Comparison of ENCODE assay signal across 8 mouse cellular contexts in genomic region chr3:95658236-95658867, GRCm38 (mm10). TPM values are rescaled to one million over a fixed set of nuclear protein-coding genes. Genes with fewer than 3 reads are reported as not detected.
A peak's percentile ranks its signal among the peaks of the same experiment; 100 is the strongest.
DNase-seq lines count a peak whose midpoint lies in the region; ATAC-seq and TF ChIP-seq lines count a peak whose summit lies in the region.

TSS of gene Mcl1 (plus strand) at chr3:95658788.

- peaks cover 9 to 53% of the 10 kb centered on the region in 2 experiments for H3K4me1 ChIP-seq in CH12.LX (ENCODE audit: control insufficient read depth in 1 of 2, insufficient read depth in 2 of 2)
- peaks cover 44% of the 10 kb centered on the region for H3K4me1 ChIP-seq in forebrain, embryonic 12.5 days
- peaks cover 29% of the 10 kb centered on the region for H3K4me1 ChIP-seq in heart, embryonic 16.5 days (ENCODE audit: control insufficient read depth, insufficient read depth, low read length)
- peaks cover 32 to 33% of the 10 kb centered on the region in 2 experiments for H3K4me1 ChIP-seq in liver, embryonic 14.5 days (replicated peaks; ENCODE audit: control insufficient read depth in 2 of 2, insufficient read depth in 2 of 2, low read length in 1 of 2)
- H3K4me1 ChIP-seq in stomach, embryonic 15.5 days = peaks cover 23% of the 10 kb centered on the region

- H3K36me3 ChIP-seq in CH12.LX (replicated peaks in 1 of 2; ENCODE audit: control insufficient read depth in 1 of 2, insufficient read depth in 1 of 2, low read length in 1 of 2) = peaks cover 23 to 36% of the 10 kb centered on the region in 2 experiments
- H3K36me3 ChIP-seq in forebrain, embryonic 12.5 days (replicated peaks) = peaks cover 25% of the 10 kb centered on the region
- H3K36me3 ChIP-seq in heart, embryonic 16.5 days (ENCODE audit: control insufficient read depth, insufficient read depth) = peaks cover 11% of the 10 kb centered on the region; the same call in 1 of the 2 replicates
- peaks cover 36% of the 10 kb centered on the region for H3K36me3 ChIP-seq in liver, embryonic 14.5 days (replicated peaks; ENCODE audit: control insufficient read depth, insufficient read depth, low read depth)
- H3K36me3 ChIP-seq in stomach, embryonic 15.5 days = peaks cover 8% of the 10 kb centered on the region; the same call in 1 of the 2 replicates

- ATAC-seq in forebrain, embryonic 12.5 days (ENCODE audit: low FRiP score) = peak; percentile 97
- ATAC-seq in heart, embryonic 16.5 days (replicated peaks; ENCODE audit: extremely low read depth, insufficient read depth, low FRiP score) = peak; percentile 97
- ATAC-seq in liver, embryonic 14.5 days (ENCODE audit: insufficient read depth) = peak; percentile 95
- ATAC-seq in stomach, embryonic 15.5 days (ENCODE audit: insufficient read depth, low FRiP score, low read depth) = peak; percentile 96

- no peak; the same call in 1 of the 2 replicates for TF ChIP-seq EP300 in CH12.LX (IDR thresholded peaks at IDR 0.05; ENCODE audit: low read length)
- peak; percentile 51; the same call in 1 of the 2 replicates for TF ChIP-seq EP300 in liver, embryonic 14.5 days (IDR thresholded peaks at IDR 0.05; ENCODE audit: low read depth)

- H3K4me3 ChIP-seq in CH12.LX (replicated peaks in 1 of 3; ENCODE audit: low read depth in 2 of 3, low read length in 2 of 3, poor library complexity in 1 of 3) = peak within 1 kb of the TSS; percentile 91 to 98 (median 91)
- peak within 1 kb of the TSS; percentile 94 for H3K4me3 ChIP-seq in forebrain, embryonic 12.5 days (replicated peaks)
- H3K4me3 ChIP-seq in heart, embryonic 16.5 days (ENCODE audit: low read length) = peak within 1 kb of the TSS; percentile 99
- H3K4me3 ChIP-seq in liver, embryonic 14.5 days (ENCODE audit: insufficient read depth in 1 of 2, low read depth in 2 of 2, low read length in 2 of 2) = peak within 1 kb of the TSS; percentile 79 to 93
- H3K4me3 ChIP-seq in stomach, embryonic 15.5 days (replicated peaks) = peak within 1 kb of the TSS; percentile 94

- TF ChIP-seq CTCF in CH12.LX (conservative IDR thresholded peaks at IDR 0.05 in 1 of 2, IDR thresholded peaks at IDR 0.05 in 1 of 2; ENCODE audit: low read depth in 2 of 2, low read length in 2 of 2) = no peak
- peak; percentile 34; the same call in 1 of the 2 replicates for TF ChIP-seq CTCF in liver, embryonic 14.5 days (IDR thresholded peaks at IDR 0.05; ENCODE audit: low read depth)

- H3K4me2 ChIP-seq in CH12.LX (ENCODE audit: insufficient read depth, low read depth, poor library complexity, severe bottlenecking) = peak within 1 kb of the TSS; percentile 93
- peak within 1 kb of the TSS; percentile 88 for H3K4me2 ChIP-seq in forebrain, embryonic 12.5 days
- peak within 1 kb of the TSS; percentile 85 for H3K4me2 ChIP-seq in heart, embryonic 16.5 days (ENCODE audit: low read depth, low read length)
- H3K4me2 ChIP-seq in liver, embryonic 14.5 days (ENCODE audit: low read depth) = peak within 1 kb of the TSS; percentile 98
- peak within 1 kb of the TSS; percentile 67 for H3K4me2 ChIP-seq in stomach, embryonic 15.5 days

- H3K27ac ChIP-seq in CH12.LX (ENCODE audit: insufficient read depth, low read depth) = peak within 1 kb of the TSS; percentile 84
- peak within 1 kb of the TSS; percentile 98 for H3K27ac ChIP-seq in forebrain, embryonic 12.5 days
- H3K27ac ChIP-seq in heart, embryonic 16.5 days (ENCODE audit: low read length) = peak within 1 kb of the TSS; percentile 99
- H3K27ac ChIP-seq in liver, embryonic 14.5 days = peak within 1 kb of the TSS; percentile 89
- peak within 1 kb of the TSS; percentile 98 for H3K27ac ChIP-seq in stomach, embryonic 15.5 days

- TF ChIP-seq RAD21 in CH12.LX (IDR thresholded peaks at IDR 0.05; ENCODE audit: low read depth, low read length) = no peak; the same call in 1 of the 2 replicates

- H3K9me3 ChIP-seq in CH12.LX (replicated peaks; ENCODE audit: low read length) = no peaks in the 10 kb centered on the region
- no peaks in the 10 kb centered on the region for H3K9me3 ChIP-seq in forebrain, embryonic 12.5 days
- no peaks in the 10 kb centered on the region for H3K9me3 ChIP-seq in heart, embryonic 16.5 days (replicated peaks; ENCODE audit: control insufficient read depth, low read length)
- no peaks in the 10 kb centered on the region for H3K9me3 ChIP-seq in liver, embryonic 14.5 days (ENCODE audit: control insufficient read depth, low read length)
- H3K9me3 ChIP-seq in stomach, embryonic 15.5 days = no peaks in the 10 kb centered on the region

- peak; percentile 89 for DNase-seq in CH12.LX (ENCODE audit: extremely low read depth)
- peak; percentile 84 for DNase-seq in c-Kit-positive CD71-positive TER-119-negative erythroid progenitor cells, embryonic 14.5 days (ENCODE audit: low read depth)
- DNase-seq in kidney, postnatal 36 days = peak; percentile 97
- peak; percentile 86 to 89 (median 87) for DNase-seq in liver, embryonic 14.5 days (ENCODE audit: low read depth in 3 of 3, low spot score in 3 of 3)
- peak; percentile 95 for DNase-seq in neural tube, embryonic 10.5 days (ENCODE audit: extremely low spot score, low spot score)

- dilution Hi-C loops in CH12.LX (cut with MboI; ENCODE audit: extremely low pct_ligation_motif_present, extremely low pct_unique_long_range_greater_than_20kb, low sequenced_read_pairs) = no loop called here

- H3K79me2 ChIP-seq in CH12.LX (replicated peaks; ENCODE audit: control insufficient read depth, extremely low read depth, insufficient read depth, poor library complexity, severe bottlenecking) = peaks cover 45% of the 10 kb centered on the region

- in situ Hi-C loops in CH12.LX (cut with MboI; ENCODE audit: low pct_ligation_motif_present, low pct_unique_long_range_greater_than_20kb, low sequenced_read_pairs) = loop anchor here (10.0 kb wide), 1 partner anchor 566 kb away; the partner anchor contains the start of genes Hist2h2ac and Hist2h2be

- under 1% methylated on average over 43 of the region's 43 CpGs for WGBS in forebrain, embryonic 12.5 days
- WGBS in heart, embryonic 16.5 days = under 1% methylated on average over 41 of the region's 43 CpGs
- WGBS in liver, embryonic 14.5 days (ENCODE audit: insufficient replicate concordance) = under 1% methylated on average over 43 of the region's 43 CpGs
- WGBS in stomach, embryonic 15.5 days = under 1% methylated on average over 42 of the region's 43 CpGs

- H3K9ac ChIP-seq in CH12.LX (ENCODE audit: insufficient read depth, low read depth) = peak within 1 kb of the TSS; percentile 97
- peak within 1 kb of the TSS; percentile 99 for H3K9ac ChIP-seq in forebrain, embryonic 12.5 days
- H3K9ac ChIP-seq in heart, embryonic 16.5 days (ENCODE audit: low read length) = peak within 1 kb of the TSS; percentile 100
- peak within 1 kb of the TSS; percentile 84 for H3K9ac ChIP-seq in liver, embryonic 14.5 days (replicated peaks)
- peak within 1 kb of the TSS; percentile 96 for H3K9ac ChIP-seq in stomach, embryonic 15.5 days

- H3K27me3 ChIP-seq in CH12.LX (replicated peaks) = no peaks in the 10 kb centered on the region
- no peaks in the 10 kb centered on the region for H3K27me3 ChIP-seq in forebrain, embryonic 12.5 days
- no peaks in the 10 kb centered on the region for H3K27me3 ChIP-seq in heart, embryonic 16.5 days (ENCODE audit: control insufficient read depth, insufficient read depth, low read length)
- no peaks in the 10 kb centered on the region for H3K27me3 ChIP-seq in liver, embryonic 14.5 days (ENCODE audit: control insufficient read depth, insufficient read depth, low read length)
- no peaks in the 10 kb centered on the region for H3K27me3 ChIP-seq in stomach, embryonic 15.5 days (replicated peaks)

- TF ChIP-seq POLR2A in CH12.LX (IDR thresholded peaks at IDR 0.05; ENCODE audit: low read depth, low read length) = peak; percentile 99

TF ChIP-seq in CH12.LX, 34 proteins besides CTCF, POLR2A, EP300 and RAD21 (continues in another document):
- TF ChIP-seq UBTF (IDR thresholded peaks at IDR 0.05; ENCODE audit: low read depth, low read length) (no peak; the same call in 1 of the 2 replicates), IRF4 (IDR thresholded peaks at IDR 0.05; ENCODE audit: low read depth, low read length) (peak; percentile 84), MYC (IDR thresholded peaks at IDR 0.05; ENCODE audit: low read depth, low read length) (peak; percentile 51; the same call in 1 of the 2 replicates), MAFK (IDR thresholded peaks at IDR 0.05; ENCODE audit: insufficient replicate concordance, low read length) (no peak), ZNF384 (IDR thresholded peaks at IDR 0.05; ENCODE audit: low read depth, low read length) (0 out of 2 replicates have a peak, but pooled peaks have one; percentile 21), E2F4 (IDR thresholded peaks at IDR 0.05; ENCODE audit: insufficient replicate concordance, low read depth, low read length) (no peak), GABPA (IDR thresholded peaks at IDR 0.05; ENCODE audit: insufficient replicate concordance, low read depth, low read length) (no peak), JUN (IDR thresholded peaks at IDR 0.05; ENCODE audit: insufficient read depth, low read depth, low read length) (no peak), ZMIZ1 (IDR thresholded peaks at IDR 0.05; ENCODE audit: low read depth, low read length) (peak; percentile 98), TCF12 (IDR thresholded peaks at IDR 0.05; ENCODE audit: low read depth, low read length) (peak; percentile 99), USF1 (IDR thresholded peaks at IDR 0.05; ENCODE audit: low read depth, low read length) (no peak), MAZ (IDR thresholded peaks at IDR 0.05; ENCODE audit: low read depth, low read length) (peak; percentile 35; the same call in 1 of the 2 replicates), KAT2A (IDR thresholded peaks at IDR 0.05; ENCODE audit: insufficient replicate concordance, low read length) (peak; percentile 94), ZC3H11A (IDR thresholded peaks at IDR 0.05; ENCODE audit: low read depth, low read length) (no peak), NELFE (IDR thresholded peaks at IDR 0.05; ENCODE audit: low read depth, low read length) (peak; percentile 99), NRF1 (IDR thresholded peaks at IDR 0.05; ENCODE audit: low read depth, low read length) (peak; percentile 37), MXI1 (IDR thresholded peaks at IDR 0.05; ENCODE audit: low read depth, low read length) (peak; percentile 79), USF2 (conservative IDR thresholded peaks at IDR 0.05; ENCODE audit: low read depth, low read length) (no peak), JUND (conservative IDR thresholded peaks at IDR 0.05; ENCODE audit: low read depth, low read length) (no peak; the same call in 1 of the 2 replicates)

RNA-seq across cellular contexts. Expression of gene Mcl1, which starts in this region (rescaled TPM):
- 95.9 and 114 TPM in 2 replicates for total RNA-seq in CH12.LX (2012; rRNA removed)
- 223 and 225 TPM in 2 replicates for total RNA-seq in CH12.LX (2014; rRNA removed)
- polyA plus RNA-seq in CH12.LX (2012; ENCODE audit: insufficient read length, low read depth) = 188 and 197 TPM in 2 replicates
- 69.3 and 74.0 TPM in 2 replicates for polyA plus RNA-seq in forebrain, embryonic 12.5 days (2016; fragmentation: Nextera tagmentation; extraction: Ambion mirVana)
- polyA plus RNA-seq in heart, embryonic 16.5 days (2015; fragmentation: Nextera tagmentation; extraction: Ambion mirVana) = 31.9 and 38.3 TPM in 2 replicates
- 26.6 and 34.6 TPM in 2 replicates for polyA plus RNA-seq in liver, embryonic 14.5 days (2012; rRNA removed)
- 39.2 and 45.0 TPM in 2 replicates for polyA plus RNA-seq in liver, embryonic 14.5 days (2014; fragmentation: Nextera tagmentation; extraction: Ambion mirVana)
- 54.1 and 57.7 TPM in 2 replicates for polyA plus RNA-seq in stomach, embryonic 15.5 days (2015; fragmentation: Nextera tagmentation; extraction: Ambion mirVana)

Comparison
In these comparisons a context has a peak if more than half of its experiments do, and no peak if none do; other contexts are left out.
1. Peak in every context shown above with its lines: DNase-seq, ATAC-seq, H3K4me3 ChIP-seq and H3K27ac ChIP-seq.